Mouse (Mus musculus) MEL (cell line): Measurements from ENCODE around the gene Txnip.

Experiments used
- CTCF ChIP-seq, 3 experiments: IDR thresholded peaks in 2 of 3; conservative IDR thresholded peaks in 1 of 3; 2 replicates each; pipeline ENCODE4 v1.5.1; 2011 to 2012; ENCODE audit warnings: low read length in 3 of 3, low read depth in 2 of 3, mild to moderate bottlenecking in 2 of 3, improper control_type of control experiment in 1 of 3, inconsistent platforms in 1 of 3, mixed read lengths in 1 of 3, moderate library complexity in 1 of 3; ENCODE audit not compliant: control insufficient read depth in 1 of 3, insufficient read depth in 1 of 3, poor library complexity in 1 of 3, severe bottlenecking in 1 of 3
- MAFK ChIP-seq: IDR thresholded peaks from 2 replicates; pipeline ENCODE4 v1.6.1; 2011; ENCODE audit warnings: low read depth, mild to moderate bottlenecking, low read length, improper control_type of control experiment, borderline replicate concordance
- TCF12 ChIP-seq: IDR thresholded peaks from 2 replicates; pipeline ENCODE4 v1.6.1; 2014; ENCODE audit warnings: low read depth, mild to moderate bottlenecking, inconsistent platforms, low read length, improper control_type of control experiment, moderate library complexity
- UBTF ChIP-seq: IDR thresholded peaks from 2 replicates; pipeline ENCODE4 v1.6.1; 2012; ENCODE audit warnings: low read depth, mild to moderate bottlenecking, inconsistent platforms, low read length, improper control_type of control experiment, moderate library complexity, borderline replicate concordance; ENCODE audit not compliant: insufficient read depth

GRCm38 (mm10) chr3:96566661-96567450 lies 9.1 kb downstream of the Txnip start:
- TF ChIP-seq CTCF (IDR thresholded peaks at IDR 0.05 in 2 of 3, conservative IDR thresholded peaks at IDR 0.05 in 1 of 3; ENCODE audit: control insufficient read depth in 1 of 3, insufficient read depth in 1 of 3, low read depth in 2 of 3, low read length in 3 of 3, poor library complexity in 1 of 3, severe bottlenecking in 1 of 3), result no peak
- TF ChIP-seq UBTF, result no peak
- TF ChIP-seq MAFK, result no peak
- no peak for TF ChIP-seq TCF12
